Mouse (Mus musculus): Measurements from ENCODE around the gene Rpl27.
"Not testable (repeated sequence)": the region's sequence is repeated elsewhere in the genome, so short reads cannot be mapped to it uniquely, and the experiment has no call there.

Gene Rpl27

GRCm38 (mm10) chr11:101467477-101468262, 25.6 kb downstream of the Rpl27 start:
- peak; percentile 92 for DNase-seq (ENCODE audit: low read depth, low spot score)

- DNase-seq (ENCODE audit: low read depth, low spot score): peak; percentile 63
Observed at GRCm38 (mm10) chr11:101468263-101468688, 26.2 kb downstream of the Rpl27 start.

- DNase-seq (ENCODE audit: low read depth, low spot score): no peak
Observed at GRCm38 (mm10) chr11:101468731-101469130, 26.6 kb downstream of the Rpl27 start.

- no peak for DNase-seq (ENCODE audit: low read depth, low spot score)
Observed at GRCm38 (mm10) chr11:101469155-101469554, 27.1 kb downstream of the Rpl27 start.

- peak; percentile 37 for DNase-seq (ENCODE audit: low read depth, low spot score)
Observed at GRCm38 (mm10) chr11:101470206-101470605, 28.1 kb downstream of the Rpl27 start.

GRCm38 (mm10) chr11:101471926-101472325, 29.8 kb downstream of the Rpl27 start:
- DNase-seq (ENCODE audit: low read depth, low spot score): no peak

GRCm38 (mm10) chr11:101472336-101472735, 30.2 kb downstream of the Rpl27 start:
- no peak for DNase-seq (ENCODE audit: low read depth, low spot score)

- not testable (repeated sequence) for DNase-seq (ENCODE audit: low read depth, low spot score)
Observed at GRCm38 (mm10) chr11:101473686-101474085, 31.6 kb downstream of the Rpl27 start.

- no peak for DNase-seq (ENCODE audit: low read depth, low spot score)
Observed at GRCm38 (mm10) chr11:101474298-101474697, 32.2 kb downstream of the Rpl27 start.

- DNase-seq (ENCODE audit: low read depth, low spot score): not testable (repeated sequence)
Observed at GRCm38 (mm10) chr11:101476361-101476760, 34.3 kb downstream of the Rpl27 start.

GRCm38 (mm10) chr11:101477194-101477551, 35.1 kb downstream of the Rpl27 start:
- no peak for DNase-seq (ENCODE audit: low read depth, low spot score)

GRCm38 (mm10) chr11:101477552-101478211, 35.6 kb downstream of the Rpl27 start:
- no peak for DNase-seq (ENCODE audit: low read depth, low spot score)

GRCm38 (mm10) chr11:101479171-101479635, 37.1 kb downstream of the Rpl27 start:
- DNase-seq (ENCODE audit: low read depth, low spot score): peak; percentile 83

GRCm38 (mm10) chr11:101480912-101481311, 38.8 kb downstream of the Rpl27 start:
- DNase-seq (ENCODE audit: low read depth, low spot score): no peak

GRCm38 (mm10) chr11:101483804-101484203, 41.7 kb downstream of the Rpl27 start:
- DNase-seq (ENCODE audit: low read depth, low spot score): no peak

- no peak for DNase-seq (ENCODE audit: low read depth, low spot score)
Observed at GRCm38 (mm10) chr11:101484245-101484644, 42.1 kb downstream of the Rpl27 start.

GRCm38 (mm10) chr11:101484814-101485213, 42.7 kb downstream of the Rpl27 start:
- DNase-seq (ENCODE audit: low read depth, low spot score): no peak

- DNase-seq (ENCODE audit: low read depth, low spot score): no peak
Observed at GRCm38 (mm10) chr11:101485509-101486028, 43.5 kb downstream of the Rpl27 start.

- no peak for DNase-seq (ENCODE audit: low read depth, low spot score)
Observed at GRCm38 (mm10) chr11:101486126-101486525, 44.0 kb downstream of the Rpl27 start.

Data from R1 (cell line).